ENCODE assay signal across 9 mouse cellular contexts in genomic region chr9:78846110-78846509, GRCm38 (mm10).
DNase-seq lines count a peak whose midpoint lies in the region; ATAC-seq and TF ChIP-seq lines count a peak whose summit lies in the region.
"Had no signal": no experiment of that assay in that cellular context is flagged by ENCODE, and none has a peak within 500 bp of the region (broad histone marks: within the 10 kb centered on the region; RNA-seq: fewer than 3 reads in every experiment).

No protein-coding gene starts in this region.

- H3K27me3 ChIP-seq in kidney, adult 2 months (replicated peaks; ENCODE audit: control insufficient read depth, insufficient read depth, low read length) = no peaks in the 10 kb centered on the region
- H3K27me3 ChIP-seq in heart, embryonic 10.5 days (ENCODE audit: insufficient read depth, poor library complexity, severe bottlenecking) = no peaks in the 10 kb centered on the region
- no peaks in the 10 kb centered on the region for H3K27me3 ChIP-seq in midbrain, embryonic 15.5 days (replicated peaks)

- H3K36me3 ChIP-seq in kidney, adult 2 months (ENCODE audit: control insufficient read depth, insufficient read depth, low read length) = no peaks in the 10 kb centered on the region
- H3K36me3 ChIP-seq in heart, embryonic 10.5 days = no peaks in the 10 kb centered on the region
- H3K36me3 ChIP-seq in midbrain, embryonic 15.5 days (replicated peaks) = no peaks in the 10 kb centered on the region

- no peak overlapping the region for H3K27ac ChIP-seq in kidney, adult 2 months (ENCODE audit: insufficient read depth, low read depth, low read length)
- H3K27ac ChIP-seq in heart, embryonic 10.5 days = peak overlapping the region; percentile 67
- H3K27ac ChIP-seq in midbrain, embryonic 15.5 days = no peak overlapping the region
- H3K27ac ChIP-seq: macrophage had no signal

- H3K4me3 ChIP-seq in kidney, adult 2 months (ENCODE audit: insufficient read depth, low read depth, low read length) = no peak overlapping the region
- peak overlapping the region; percentile 18; the same call in 1 of the 2 replicates for H3K4me3 ChIP-seq in heart, embryonic 10.5 days
- H3K4me3 ChIP-seq in midbrain, embryonic 15.5 days = no peak overlapping the region

- peak overlapping the region; percentile 28; the same call in 1 of the 2 replicates for H3K4me2 ChIP-seq in midbrain, embryonic 15.5 days

- H3K9ac ChIP-seq in midbrain, embryonic 15.5 days = no peak overlapping the region

- peak; percentile 56; the same call in 1 of the 2 replicates for ATAC-seq in midbrain, embryonic 15.5 days (replicated peaks)

- no peak for TF ChIP-seq CTCF in kidney, adult 2 months (conservative IDR thresholded peaks at IDR 0.05; ENCODE audit: insufficient read depth, insufficient read length, low read depth, low read length)

- WGBS in kidney, adult 2 months = 47% methylated on average over 7 of the region's 7 CpGs
- 26% methylated on average over 7 of the region's 7 CpGs for WGBS in heart, embryonic 10.5 days
- WGBS in midbrain, embryonic 15.5 days = 16% methylated on average over 7 of the region's 7 CpGs

- TF ChIP-seq POLR2A in kidney, adult 2 months (IDR thresholded peaks at IDR 0.05; ENCODE audit: low read depth, low read length) = no peak

- peak; percentile 9 for DNase-seq in kidney, postnatal 10 days
- DNase-seq in kidney, adult 2 months = no peak
- DNase-seq in cerebellum, postnatal 25 days = peak; percentile 67 to 69
- DNase-seq in heart, embryonic 10.5 days (ENCODE audit: low spot score) = peak; percentile 77
- no peak for DNase-seq in urinary bladder, postnatal 4 days (ENCODE audit: low spot score in 2 of 2)
- no peak for DNase-seq in frontal cortex, adult 2 months (ENCODE audit: extremely low spot score in 1 of 2, low spot score in 1 of 2)
- no peak for DNase-seq in T-cell, adult 2 months (ENCODE audit: low spot score)

- H3K4me1 ChIP-seq in kidney, adult 2 months (ENCODE audit: control insufficient read depth, insufficient read depth, low read length) = no peaks in the 10 kb centered on the region
- peaks cover 19% of the 10 kb centered on the region for H3K4me1 ChIP-seq in heart, embryonic 10.5 days
- H3K4me1 ChIP-seq in midbrain, embryonic 15.5 days = peaks cover 5% of the 10 kb centered on the region; the same call in 1 of the 2 replicates

- no peaks in the 10 kb centered on the region for H3K9me3 ChIP-seq in heart, embryonic 10.5 days
- H3K9me3 ChIP-seq in midbrain, embryonic 15.5 days = no peaks in the 10 kb centered on the region

Comparison
In these comparisons a context has a peak if more than half of its experiments do, and no peak if none do; other contexts are left out.
1. DNase-seq: peak in kidney, postnatal 10 days (single experiment), cerebellum, postnatal 25 days (2 of 2) and heart, embryonic 10.5 days (single experiment); none in kidney, adult 2 months (single experiment), urinary bladder, postnatal 4 days (0 of 2), frontal cortex, adult 2 months (0 of 2) and T-cell, adult 2 months (single experiment).